Mouse (Mus musculus): ENCODE measurements around the gene Pold4.
"Not testable (repeated sequence)": the region's sequence is repeated elsewhere in the genome, so short reads cannot be mapped to it uniquely, and the experiment has no call there.

The Pold4 gene

DNA sequence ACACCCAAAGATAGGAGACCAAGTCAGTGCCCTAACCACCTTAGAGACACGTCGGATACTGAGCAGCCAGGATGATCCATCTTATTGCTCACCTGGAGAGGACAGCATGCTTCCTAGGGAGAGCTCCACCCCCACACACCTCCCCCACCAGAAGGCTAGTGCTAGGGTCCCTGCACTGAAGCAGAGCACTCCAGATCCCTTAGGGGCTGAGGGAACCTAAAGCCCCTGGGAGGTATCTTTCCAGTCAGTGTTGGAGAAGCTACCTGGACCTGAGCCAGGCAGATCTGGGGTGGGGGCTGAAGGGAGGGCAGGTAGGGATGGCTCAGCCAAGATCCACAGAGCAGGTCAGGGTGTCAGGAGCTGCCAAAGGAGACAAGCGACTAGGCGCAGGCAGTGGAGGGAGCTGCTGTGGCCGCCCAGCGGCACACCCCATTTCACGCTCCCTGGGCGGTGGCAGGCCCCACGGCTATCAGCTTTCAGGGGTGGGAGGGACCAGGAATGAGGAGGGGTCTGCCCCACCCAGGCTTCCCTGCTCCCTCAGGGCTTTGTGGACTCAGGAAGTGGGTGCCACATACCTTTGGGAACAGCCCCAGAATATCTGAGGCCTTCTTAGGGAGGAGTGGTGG lies 2.1 kb upstream of the Pold4 start:
- DNase-seq (ENCODE audit: low spot score), result no peak

DNA sequence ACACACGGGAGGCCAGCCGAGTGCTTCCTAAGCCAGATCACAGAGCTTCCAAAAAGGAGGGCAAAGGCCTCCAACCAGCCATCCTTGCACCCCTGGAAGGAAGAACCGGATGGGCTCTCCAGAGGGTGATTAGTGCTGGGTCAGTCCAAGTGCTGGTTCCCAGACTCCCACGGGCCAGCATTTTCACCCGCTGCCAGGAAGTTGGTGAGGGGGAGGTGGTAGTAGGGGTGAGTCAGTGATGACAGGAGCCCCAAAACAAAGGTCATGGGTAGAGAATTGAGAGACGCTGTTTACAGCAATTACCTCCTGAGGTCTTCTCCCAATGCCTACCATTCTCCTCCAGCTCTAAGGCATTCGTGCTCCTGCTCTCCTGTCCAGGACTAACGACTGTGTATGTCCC lies 1.3 kb upstream of the Pold4 start:
- no peak for DNase-seq (ENCODE audit: low spot score)

DNA sequence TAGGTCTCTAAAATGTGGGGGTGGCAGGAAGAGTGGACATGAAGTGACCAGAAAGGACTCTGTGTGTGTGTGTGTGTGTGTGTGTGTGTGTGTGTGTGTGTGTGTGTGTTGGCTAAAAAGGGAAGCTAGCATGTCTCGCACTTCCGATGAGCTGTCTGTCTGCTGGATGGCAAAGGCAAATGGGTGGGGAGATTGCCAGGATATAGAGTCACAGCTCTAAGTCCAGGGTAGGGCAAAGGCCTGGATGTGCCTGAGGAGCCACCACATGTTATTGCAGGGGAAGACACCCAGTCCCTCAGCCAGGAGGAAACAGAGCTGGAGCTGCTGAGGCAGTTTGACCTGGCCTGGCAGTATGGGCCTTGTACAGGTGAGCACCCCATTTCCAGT lies 480 bp downstream of the Pold4 start:
- DNase-seq (ENCODE audit: low spot score), result no peak

DNA sequence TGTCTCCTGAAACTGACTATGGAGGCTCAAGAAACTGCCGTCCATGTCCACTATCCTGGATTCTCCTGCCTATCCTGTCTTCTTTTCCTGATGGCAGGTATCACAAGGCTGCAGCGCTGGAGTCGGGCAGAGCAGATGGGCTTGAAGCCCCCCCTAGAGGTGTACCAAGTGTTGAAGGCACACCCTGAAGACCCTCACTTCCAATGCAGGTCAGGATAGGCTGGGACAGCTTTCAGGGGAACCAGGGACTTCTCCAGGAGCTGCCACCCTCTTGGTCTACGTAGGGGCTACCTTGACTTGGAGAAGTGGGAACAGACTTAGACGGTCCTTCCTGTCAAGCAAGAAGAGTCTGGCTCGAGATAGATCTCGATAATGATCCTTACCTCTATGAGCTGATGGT lies 952 bp downstream of the Pold4 start:
- no peak for DNase-seq (ENCODE audit: low spot score)

DNA sequence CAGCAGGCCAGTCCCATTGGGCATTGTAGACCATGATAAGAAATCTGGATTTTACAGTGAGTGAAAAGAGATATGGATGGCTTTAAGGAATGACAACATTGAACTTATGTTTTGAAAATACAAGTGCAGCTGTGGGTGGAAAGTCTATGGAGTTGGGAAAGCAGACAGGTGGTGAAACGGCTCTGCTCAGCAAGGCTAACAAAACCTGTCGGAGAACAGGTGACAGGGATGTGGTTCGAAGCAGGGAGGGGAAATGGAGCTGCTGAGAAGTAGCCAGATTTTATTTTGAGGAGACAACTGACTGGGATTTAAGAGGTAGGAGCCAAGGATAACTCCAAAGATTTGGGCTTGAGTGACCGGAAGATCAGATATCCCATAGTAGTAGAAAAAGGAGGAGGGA lies 2.8 kb downstream of the Pold4 start:
- DNase-seq (ENCODE audit: low spot score), result no peak

- DNase-seq (ENCODE audit: low spot score), result peak; percentile 57
Observed at GRCm38 (mm10) chr19:4240247-4240668, 8.6 kb downstream of the Pold4 start.

DNA sequence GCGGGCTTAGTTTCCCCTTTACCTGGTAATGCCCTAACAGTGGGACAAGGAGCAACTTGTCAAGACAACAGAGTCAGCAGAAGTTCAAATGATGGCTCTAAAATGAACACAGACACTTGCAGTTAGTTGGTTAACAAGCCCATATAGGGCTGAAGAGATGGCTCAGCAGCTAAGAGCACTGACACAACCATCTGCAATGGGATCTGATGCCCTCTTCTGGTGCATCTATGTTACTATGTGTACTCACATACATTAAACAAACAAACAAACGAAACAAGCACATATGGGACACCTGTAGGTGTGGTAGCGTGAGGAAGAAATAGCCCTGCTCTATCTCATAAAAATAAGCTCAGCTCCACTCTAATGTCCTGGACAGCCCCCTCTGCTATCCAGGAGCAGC lies 10.7 kb downstream of the Pold4 start:
- no peak for DNase-seq (ENCODE audit: low spot score)

GRCm38 (mm10) chr19:4244775-4245174 lies 13.1 kb downstream of the Pold4 start:
- no peak for DNase-seq (ENCODE audit: low spot score)

- no peak for DNase-seq (ENCODE audit: low spot score)
Observed at GRCm38 (mm10) chr19:4247010-4247409, 15.3 kb downstream of the Pold4 start.

DNA sequence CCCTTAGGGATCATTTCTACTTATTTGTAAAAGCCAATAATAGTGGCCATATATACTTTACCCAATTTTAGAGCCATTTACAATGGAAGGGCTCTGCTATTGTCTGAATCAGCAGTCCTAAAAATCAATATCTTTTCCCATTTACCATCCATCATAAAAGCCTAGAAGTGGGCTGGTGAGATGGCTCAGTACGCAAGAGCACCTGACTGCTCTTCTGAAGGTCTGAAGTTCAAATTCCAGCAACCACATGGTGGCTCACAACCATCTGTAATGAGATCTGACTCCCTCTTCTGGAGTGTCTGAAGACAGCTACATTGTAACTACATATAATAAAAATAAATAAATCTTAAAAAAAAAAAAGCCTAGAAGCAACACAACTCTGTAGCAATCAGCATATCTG lies 17.0 kb downstream of the Pold4 start:
- not testable (repeated sequence) for DNase-seq (ENCODE audit: low spot score)

DNA sequence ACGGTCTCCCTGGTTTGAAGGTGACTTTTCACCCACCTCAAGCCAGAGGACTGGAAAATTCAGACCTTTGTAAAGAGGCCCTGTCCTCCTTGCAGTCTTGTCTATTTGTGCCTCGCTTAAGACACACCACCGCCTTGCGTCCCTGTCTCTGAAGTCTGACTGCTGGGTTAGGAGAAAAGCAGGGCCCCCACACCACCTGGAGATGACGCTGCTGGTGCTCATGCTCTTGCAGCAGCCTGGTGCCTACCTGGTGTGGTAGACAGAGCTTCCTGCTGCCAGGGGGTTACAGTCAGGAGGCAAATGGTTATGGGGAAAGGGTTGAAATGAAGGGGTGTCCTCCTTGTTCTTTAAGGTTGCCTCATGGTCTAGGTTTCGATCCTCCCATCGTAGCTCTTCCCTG lies 22.5 kb downstream of the Pold4 start:
- DNase-seq (ENCODE audit: low spot score), result no peak

DNA sequence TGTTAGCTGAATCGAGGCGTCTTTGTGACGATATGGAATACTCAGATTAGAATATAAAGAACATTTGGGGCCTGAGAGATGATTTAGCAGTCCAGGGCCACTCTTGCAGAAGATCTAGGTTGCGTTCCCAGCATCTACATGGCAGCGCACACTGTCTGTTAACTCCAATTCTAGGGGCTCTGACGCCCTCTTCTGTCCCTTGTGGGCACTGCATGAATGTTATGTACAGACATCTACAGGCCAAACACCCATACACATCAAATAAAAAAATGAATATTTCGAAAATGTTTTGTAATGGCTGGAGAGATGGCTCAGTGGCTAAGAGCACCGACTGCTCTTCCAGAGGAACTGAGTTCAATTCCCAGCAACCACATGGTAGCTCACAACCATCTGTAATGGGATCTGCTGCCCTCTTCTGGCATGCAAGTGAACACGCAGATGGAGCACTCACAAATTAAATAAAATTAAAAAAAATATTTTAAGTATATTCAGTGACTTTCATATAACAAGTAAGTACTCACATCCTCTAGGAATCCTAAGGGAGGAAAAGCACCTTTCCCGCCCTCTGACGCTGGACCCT lies 24.0 kb downstream of the Pold4 start:
- no peak for DNase-seq (ENCODE audit: low spot score)

DNA sequence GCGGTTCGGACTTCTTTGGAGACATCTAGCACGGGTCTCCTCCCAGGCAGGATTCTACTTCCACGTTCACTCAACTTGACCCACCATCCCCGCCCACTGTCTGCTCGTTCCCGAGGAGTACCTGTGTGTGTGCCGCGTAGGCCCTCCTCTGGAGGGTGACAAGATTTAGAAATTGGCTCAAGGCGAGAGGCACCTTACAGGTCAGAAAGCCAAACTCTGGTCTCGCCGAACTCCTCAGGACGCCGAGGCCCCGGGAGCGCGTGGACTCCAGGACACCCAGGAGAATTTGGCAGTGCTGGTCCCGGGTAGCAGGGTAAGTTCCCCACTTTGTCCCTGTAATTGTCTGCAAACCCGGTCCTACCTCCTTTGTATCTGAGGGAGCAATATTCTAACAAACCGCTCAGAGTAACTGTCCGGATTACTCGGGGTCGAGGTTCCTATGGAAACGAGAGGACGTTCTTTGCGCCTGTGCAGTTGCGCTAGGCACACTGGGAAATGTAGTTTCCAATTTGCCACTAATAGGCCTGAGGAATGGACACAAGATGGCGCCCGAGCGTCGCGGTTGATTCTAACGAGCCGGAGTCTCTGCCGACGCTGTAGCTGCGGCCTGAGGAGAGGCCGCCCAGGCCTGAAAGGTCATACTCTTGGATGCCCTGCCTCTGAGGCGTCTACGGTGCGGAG lies 25.7 kb downstream of the Pold4 start:
- peak; percentile 100 for DNase-seq (ENCODE audit: low spot score)

GRCm38 (mm10) chr19:4257897-4258252 lies 26.2 kb downstream of the Pold4 start:
- no peak for DNase-seq (ENCODE audit: low spot score)

DNA sequence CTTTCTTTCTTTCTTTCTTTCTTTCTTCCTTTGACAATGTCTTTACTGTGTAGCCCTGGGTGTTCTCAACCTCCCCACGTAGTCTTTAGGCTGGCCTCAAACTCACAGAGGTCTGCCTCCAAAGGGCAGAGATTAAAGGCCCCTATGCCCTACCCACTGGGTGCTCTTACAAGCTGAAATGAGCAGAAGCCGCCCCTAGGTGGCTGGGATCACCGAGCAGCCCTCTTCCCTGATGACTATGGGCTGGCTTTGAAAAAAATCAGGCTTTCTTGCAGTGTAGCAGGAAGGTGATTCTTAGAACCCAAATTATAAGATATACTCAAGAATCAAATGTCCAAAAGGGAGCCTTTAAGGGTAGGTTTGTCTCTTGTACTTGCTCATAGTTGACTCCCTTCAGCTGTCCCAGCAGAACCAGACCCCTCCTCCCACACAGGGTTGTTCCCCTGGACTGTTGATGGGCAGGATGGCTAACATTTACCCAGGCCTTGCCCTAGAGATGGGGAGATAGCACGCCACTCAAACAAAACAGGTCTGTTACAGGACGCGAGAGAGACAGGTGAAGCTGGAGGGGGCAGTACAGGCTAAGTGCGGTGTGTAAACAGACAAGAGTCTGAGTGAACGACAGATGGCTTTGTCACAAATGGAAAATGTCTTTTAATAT lies 29.5 kb downstream of the Pold4 start:
- no peak for DNase-seq (ENCODE audit: low spot score)

GRCm38 (mm10) chr19:4262756-4263155 lies 31.1 kb downstream of the Pold4 start:
- DNase-seq (ENCODE audit: low spot score), result no peak

DNA sequence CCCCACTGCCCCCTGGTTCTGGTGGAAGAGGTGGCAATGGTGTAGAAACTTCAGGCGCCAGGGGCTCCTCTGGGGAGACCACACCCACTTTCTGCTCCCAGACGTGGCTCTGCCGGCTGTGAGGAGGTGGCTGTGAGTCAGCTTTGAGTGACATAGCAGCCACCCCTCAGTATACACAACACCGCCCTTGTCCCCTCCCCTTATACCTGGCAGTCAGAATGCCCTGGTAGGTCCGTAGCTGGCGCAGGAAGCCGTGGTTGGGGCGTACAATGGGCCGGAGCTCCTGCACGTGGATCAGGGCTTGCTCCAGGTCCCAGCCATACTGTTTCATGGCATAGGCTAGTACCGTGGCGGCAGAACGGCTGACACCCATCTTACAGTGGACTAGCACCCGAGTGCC lies 32.0 kb downstream of the Pold4 start:
- DNase-seq (ENCODE audit: low spot score), result no peak

DNA sequence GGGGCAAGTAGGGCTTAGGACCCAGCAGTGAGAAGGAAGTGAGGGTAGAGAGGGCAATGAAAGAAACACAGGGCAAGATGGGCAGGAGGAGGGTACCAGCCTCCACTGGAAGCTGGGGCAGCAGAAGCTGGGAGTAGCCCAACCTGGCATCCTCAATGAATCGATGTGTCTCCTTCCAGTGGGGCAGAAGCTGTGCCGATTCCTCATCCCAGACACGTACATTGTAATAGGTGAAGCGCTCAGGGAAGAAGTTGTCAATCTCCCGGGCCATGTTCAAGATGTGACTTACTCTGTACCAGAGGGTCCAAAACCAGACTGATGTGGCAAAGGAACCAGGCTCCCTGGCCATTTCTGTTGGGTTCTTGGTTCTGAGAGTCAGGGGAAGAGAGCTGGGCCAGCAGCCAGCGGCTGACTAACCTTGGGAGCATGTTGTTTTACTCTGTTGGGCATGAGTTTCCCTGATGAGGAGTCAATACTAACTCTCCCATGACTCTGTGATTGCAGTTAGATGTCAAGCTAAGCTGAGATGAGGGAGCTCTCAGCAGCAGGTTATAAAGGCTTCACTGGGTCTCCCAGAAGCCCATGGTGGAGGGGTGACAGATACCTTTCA lies 32.6 kb downstream of the Pold4 start:
- no peak for DNase-seq (ENCODE audit: low spot score)

DNA sequence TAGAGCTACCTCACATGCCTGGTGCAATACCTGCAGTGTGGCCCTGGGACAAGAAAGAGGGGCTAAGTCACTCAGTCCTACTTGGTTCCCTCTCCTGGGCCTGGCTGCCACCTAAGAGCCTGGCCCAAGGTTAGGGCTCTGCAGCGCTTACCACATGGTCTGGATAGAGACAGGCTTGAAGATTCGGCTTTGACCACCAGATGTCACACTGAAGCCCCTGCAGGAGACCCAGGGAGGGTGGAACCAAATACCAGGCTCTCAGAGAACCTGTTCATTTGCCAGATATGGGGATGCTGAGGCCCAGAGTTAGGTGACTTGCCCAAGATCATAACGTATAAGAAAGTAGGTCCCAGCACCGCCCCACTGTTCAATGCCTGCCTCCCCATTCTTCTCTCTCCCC lies 34.3 kb downstream of the Pold4 start:
- DNase-seq (ENCODE audit: low spot score), result no peak

DNA sequence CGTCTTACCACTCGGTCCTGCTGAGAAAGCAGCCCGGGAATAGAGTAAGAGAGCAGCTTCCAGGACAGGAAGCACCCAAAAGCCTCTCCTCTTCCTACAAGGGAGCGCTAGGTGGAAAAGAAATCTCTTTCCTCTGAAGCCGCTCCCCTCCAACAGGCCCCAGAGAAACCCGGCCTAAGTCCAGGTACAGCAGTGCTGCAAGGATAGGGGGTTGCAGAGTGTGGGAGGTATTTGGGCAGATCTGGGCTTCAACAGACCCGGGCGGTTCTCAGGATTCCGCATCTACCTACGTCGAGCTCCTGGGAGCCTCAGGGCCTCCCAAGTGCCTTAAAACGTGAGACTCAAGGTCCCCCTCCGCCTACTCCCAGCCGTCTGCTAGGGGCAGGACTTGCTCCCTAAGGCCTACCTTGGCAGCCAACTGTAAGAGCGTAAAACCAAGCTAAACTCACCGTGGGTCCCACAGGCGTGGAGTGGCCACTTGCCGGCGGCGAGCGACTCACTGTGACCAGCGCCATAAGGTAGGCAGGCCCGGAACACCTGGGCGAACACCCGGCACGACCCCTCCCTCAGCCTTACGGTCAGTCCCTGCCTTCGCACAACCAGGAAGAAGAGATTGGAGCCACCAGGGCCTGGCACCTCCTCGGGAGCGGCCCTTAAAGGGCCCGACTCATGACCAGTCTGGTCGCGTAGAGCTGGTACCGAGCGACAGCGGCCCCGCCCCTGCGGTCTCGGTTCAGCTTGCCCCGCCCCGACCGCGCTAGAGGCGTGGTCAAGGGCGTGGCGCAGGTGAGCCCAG lies 37.1 kb downstream of the Pold4 start, which contains the start of gene Ssh3:
Ssh3 (minus strand) TSS at position 615 of the 796 bp plus-strand sequence.
- peak; percentile 42 for DNase-seq (ENCODE audit: low spot score)

- DNase-seq (ENCODE audit: low spot score), result no peak
Observed at GRCm38 (mm10) chr19:4270187-4270586, 38.5 kb downstream of the Pold4 start.

- DNase-seq (ENCODE audit: low spot score), result no peak
Observed at GRCm38 (mm10) chr19:4270972-4271371, 39.3 kb downstream of the Pold4 start.
